Mouse (Mus musculus): ENCODE results near the gene Zcchc2. TPM values are rescaled to one million over a fixed set of nuclear protein-coding genes. Genes with fewer than 3 reads are reported as not detected.

The Zcchc2 gene
- total RNA-seq, 2 experiments from 2014 or later = 5.1 to 8.4 TPM

GRCm38 (mm10) chr1:106067306-106067705, 77.1 kb downstream of the Zcchc2 start:
- no peak for ATAC-seq (replicated peaks; ENCODE audit: low FRiP score, poor library complexity, severe bottlenecking)

- no peak for ATAC-seq (replicated peaks; ENCODE audit: low FRiP score, poor library complexity, severe bottlenecking)
Observed at GRCm38 (mm10) chr1:106069867-106070543, 79.8 kb downstream of the Zcchc2 start.

GRCm38 (mm10) chr1:106070814-106071213, 80.6 kb downstream of the Zcchc2 start:
- ATAC-seq (replicated peaks; ENCODE audit: low FRiP score, poor library complexity, severe bottlenecking) = no peak

- ATAC-seq (replicated peaks; ENCODE audit: low FRiP score, poor library complexity, severe bottlenecking) = no peak
Observed at GRCm38 (mm10) chr1:106071237-106072070, 81.2 kb downstream of the Zcchc2 start.

GRCm38 (mm10) chr1:106072071-106072440, 81.8 kb downstream of the Zcchc2 start:
- no peak for ATAC-seq (replicated peaks; ENCODE audit: low FRiP score, poor library complexity, severe bottlenecking)

- ATAC-seq (replicated peaks; ENCODE audit: low FRiP score, poor library complexity, severe bottlenecking) = no peak
Observed at GRCm38 (mm10) chr1:106073166-106073565, 83.0 kb downstream of the Zcchc2 start.

GRCm38 (mm10) chr1:106074141-106074540, 83.9 kb downstream of the Zcchc2 start:
- no peak for ATAC-seq (replicated peaks; ENCODE audit: low FRiP score, poor library complexity, severe bottlenecking)

GRCm38 (mm10) chr1:106074656-106075055, 84.5 kb downstream of the Zcchc2 start:
- ATAC-seq (replicated peaks; ENCODE audit: low FRiP score, poor library complexity, severe bottlenecking) = no peak

GRCm38 (mm10) chr1:106076641-106077040, 86.4 kb downstream of the Zcchc2 start:
- ATAC-seq (replicated peaks; ENCODE audit: low FRiP score, poor library complexity, severe bottlenecking) = no peak

- ATAC-seq (replicated peaks; ENCODE audit: low FRiP score, poor library complexity, severe bottlenecking) = no peak
Observed at GRCm38 (mm10) chr1:106077166-106077565, 87.0 kb downstream of the Zcchc2 start.

Other genes starting within 250 kb of the Zcchc2 start
- gene Tnfrsf11a, start 209.7 kb upstream of the Zcchc2 start, total RNA-seq (2015; ENCODE audit: low replicate concordance) = 1.3 and 3.6 TPM in 2 replicates
- gene Tnfrsf11a, start 209.7 kb upstream of the Zcchc2 start, total RNA-seq (2017; ENCODE audit: low replicate concordance) = 0.51 and 1.6 TPM in 2 replicates
- gene Phlpp1, start 181.3 kb downstream of the Zcchc2 start, total RNA-seq (2015; ENCODE audit: low replicate concordance) = 11.5 and 17.6 TPM in 2 replicates
- gene Phlpp1, start 181.3 kb downstream of the Zcchc2 start, total RNA-seq (2017; ENCODE audit: low replicate concordance) = 5.5 and 14.7 TPM in 2 replicates